Mouse (Mus musculus) lung, postnatal 4 days (tissue): ENCODE results near the gene Tradd.

Source experiments
- DNase-seq, 2 experiments: peaks; one replicate each; pipeline ENCODE4 v3.0.0; 2021

Gene Tradd

DNA sequence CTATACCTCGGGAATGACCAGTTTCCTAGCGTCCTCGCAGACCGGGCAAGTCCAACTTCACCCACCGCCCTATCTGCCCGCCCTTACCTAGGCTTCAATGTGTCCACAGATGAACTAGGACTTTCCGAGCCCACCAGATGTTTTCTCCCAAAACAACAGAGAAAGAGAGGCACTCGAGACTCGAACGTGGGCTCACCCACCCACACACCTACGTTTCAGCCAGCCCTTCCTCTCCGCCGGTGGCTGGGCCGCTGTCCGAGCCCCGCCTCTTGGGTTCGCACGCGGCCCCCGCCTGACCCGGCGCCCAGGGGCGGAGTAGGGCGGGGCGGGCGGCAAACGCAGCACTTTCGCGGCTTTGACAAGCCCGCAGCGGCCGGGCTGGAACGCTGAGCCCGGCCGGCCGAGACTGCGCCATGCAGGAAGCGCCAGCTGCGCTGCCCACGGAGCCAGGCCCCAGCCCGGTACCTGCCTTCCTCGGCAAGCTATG is 5.1 kb upstream of the Tradd start, which contains the start of gene Hsf4:
Gene Hsf4 (plus strand): TSS at position 341 of the 487 bp plus-strand sequence.
- DNase-seq: peak; percentile 77 to 88

DNA sequence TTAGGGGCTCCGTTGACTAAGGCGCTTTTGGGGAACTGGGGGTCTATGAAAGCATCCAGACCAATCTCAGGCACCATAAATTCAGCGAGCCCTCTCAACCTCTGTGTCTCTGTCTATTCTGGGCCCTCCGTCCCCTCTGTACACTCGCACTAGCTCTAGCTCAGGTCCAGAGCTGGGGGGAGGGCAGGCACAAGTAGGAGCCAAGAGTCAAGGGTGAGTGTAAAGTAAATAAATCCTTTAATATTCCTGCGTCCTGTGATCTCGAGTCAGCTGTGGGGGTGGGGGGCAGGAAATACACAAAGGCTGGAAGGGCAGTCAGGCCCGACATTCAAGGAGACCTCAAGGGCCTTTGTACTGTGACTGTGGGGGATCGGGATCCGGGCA is 4.7 kb upstream of the Tradd start:
- DNase-seq: peak; percentile 57 to 80

DNA sequence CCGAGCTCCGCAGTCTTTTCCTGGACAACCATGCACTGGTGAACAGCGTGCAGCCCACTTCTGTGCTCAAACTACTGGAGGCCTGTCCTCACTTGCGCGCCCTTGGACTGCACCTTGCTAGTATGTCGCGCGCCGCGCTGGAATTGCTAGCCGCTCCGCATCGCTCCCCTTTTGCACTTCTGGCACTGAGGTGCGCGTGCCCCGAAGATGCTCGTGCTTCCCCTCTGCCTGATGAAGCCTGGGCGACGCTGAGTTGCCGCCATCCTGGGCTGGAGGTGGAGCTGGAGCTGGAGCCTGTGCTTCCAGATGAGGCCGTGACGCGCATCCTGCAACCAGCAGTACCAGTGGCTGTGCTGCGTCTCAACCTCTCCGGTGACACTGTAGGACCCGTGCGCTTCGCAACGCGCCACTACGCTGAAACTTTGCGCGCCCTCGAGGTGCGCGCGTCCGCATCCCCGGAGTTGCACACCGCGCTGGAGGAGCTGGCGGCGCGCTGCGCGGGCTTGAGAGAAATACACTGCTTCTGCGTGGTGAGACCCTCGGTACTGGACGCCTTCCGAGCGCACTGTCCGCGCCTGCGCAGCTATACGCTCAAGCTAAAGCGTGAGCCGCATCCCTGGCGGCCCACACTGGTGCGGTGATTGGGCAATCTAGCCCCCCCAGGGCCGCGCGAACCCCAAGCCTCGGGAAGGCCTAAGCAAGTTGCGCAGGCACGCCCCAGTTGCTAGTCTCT is 4.1 kb upstream of the Tradd start:
- peak; percentile 56 to 76 for DNase-seq

DNA sequence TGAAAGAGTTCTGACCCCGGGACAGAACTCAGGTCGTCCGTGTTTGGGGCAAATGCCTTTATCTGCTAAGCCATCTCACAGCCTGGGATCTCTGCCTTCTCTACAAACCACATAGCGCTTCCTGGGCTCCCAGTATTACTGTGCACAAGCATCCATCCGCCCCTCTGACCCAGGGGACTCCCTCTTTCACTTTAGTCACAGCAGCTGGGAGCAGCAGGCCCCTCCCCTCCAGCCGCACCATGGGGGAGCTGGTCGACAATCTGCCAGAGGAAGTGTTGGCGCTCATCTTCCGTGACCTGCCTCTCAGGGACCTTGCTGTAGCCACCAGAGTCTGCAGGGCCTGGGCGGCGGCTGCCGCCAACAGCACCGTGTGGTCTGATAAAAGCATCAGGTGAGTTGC is 2.4 kb upstream of the Tradd start:
- peak in 1 of 2 experiments; percentile 39 for DNase-seq

DNA sequence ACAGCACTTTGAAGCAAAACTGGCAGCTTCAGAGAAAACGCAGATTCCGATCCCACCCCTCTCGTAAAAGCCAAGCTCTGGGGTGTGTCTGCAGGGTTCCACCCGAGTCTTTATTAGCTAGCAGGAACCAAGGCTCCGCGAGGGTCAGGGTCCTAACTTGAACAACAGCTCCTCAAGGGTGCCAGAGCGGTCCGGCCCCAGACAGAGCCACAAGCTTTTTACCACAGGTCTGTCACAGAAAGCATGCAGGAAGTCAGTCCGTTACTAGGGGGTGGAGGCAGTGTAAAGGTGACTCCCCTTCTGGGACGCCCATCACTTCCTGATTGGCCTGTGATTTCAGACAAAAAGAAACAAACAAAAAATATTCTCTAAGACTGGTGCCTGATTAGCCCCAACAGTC is 719 bp upstream of the Tradd start:
- DNase-seq: peak; percentile 44 to 50

DNA sequence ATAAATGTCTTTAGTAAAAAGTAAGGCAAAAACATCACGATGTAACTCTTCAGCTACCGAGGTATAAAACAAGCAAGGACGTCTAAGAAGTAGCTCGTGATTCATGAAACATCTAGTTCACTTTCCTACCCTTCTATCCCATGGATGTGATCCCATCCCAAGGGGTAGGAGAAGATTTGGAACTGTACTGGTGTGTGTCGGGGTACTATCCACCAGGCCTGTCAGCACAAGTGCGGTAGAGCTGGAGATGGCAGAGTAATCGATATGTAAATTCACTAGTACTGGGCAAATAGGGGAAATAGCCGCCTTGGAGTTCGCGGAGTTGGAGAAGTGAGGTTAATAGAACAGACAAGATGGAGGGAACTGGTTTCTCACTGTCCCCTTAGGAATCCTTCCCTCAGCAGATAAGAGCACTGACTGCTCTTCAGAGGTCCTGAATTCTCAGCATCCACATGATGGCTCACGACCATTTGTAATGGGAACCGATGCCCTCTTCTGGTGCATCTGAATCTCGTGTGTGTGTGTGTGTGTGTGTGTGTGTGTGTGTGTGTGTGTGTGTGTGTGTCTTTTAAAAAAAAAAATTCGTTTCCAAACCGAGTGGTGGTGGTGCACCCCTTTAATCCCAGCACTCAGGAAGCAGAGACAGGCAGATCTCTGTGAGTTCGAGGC is 1.0 kb downstream of the Tradd start:
- DNase-seq: no peak

DNA sequence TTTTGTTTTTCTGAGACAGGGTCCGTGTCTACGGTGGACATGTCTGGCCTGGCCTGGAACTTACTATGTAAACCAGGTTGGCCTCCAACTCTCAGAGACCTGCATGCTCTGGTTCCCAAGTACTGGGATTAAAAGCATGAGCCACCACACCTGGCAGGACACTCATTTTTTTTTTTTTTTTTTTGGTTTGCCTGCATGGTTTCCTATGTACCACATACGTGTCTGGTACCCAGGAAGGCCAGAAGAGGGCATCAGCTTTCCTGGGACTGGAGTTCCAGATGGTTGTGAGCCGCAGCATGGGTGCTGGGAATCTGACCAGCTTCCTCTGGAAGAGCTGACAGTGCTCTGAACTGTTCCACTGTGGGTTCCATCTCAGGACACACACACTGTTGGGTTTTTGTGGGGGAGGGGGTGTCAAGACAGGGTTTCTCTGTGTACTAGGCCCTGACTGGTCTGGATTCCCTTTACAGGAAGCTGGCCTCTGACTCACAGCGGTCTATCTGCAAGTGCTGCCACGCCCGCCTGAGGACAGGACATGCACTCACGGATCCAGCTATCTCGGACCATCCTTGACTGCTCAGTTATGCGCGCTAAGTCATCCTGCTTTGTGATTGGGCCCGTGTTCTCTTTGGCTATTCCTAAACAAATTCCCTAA is 3.0 kb downstream of the Tradd start:
- no peak for DNase-seq

DNA sequence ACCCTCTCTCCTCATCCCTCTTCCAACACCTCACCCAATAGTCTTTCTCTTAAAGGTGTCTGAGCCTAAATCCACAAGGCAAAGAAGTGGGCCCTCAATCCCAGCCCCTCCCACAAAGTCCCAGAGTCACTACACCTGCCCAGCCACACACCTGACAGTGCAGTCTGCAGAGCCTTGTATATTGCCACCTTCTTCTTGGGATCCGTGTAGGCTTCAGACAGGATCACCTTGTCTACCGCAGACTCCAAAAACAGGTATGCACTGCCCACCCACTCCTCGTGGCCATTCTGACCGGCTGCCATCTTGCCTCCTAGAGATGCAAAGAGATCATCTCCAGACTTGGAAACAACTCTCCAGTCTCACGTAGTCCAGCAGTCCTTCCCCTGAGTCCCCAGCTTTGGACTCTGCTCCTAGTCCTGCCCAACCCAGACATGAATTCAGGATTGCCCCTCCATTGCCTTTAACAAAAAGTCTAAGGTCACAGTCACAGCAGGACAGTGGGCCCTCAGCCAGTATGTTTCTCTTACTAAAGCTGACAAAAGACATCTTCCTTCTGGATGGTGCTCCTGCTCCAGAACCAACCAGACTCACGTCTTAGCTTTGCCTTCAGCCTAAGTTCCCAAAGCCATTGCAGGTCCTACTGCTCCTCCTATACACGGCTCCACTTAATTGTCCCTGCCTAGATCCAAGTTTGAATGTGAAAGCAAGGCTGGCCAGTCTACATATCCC is 3.9 kb downstream of the Tradd start:
- peak in 1 of 2 experiments; percentile 61 for DNase-seq

DNA sequence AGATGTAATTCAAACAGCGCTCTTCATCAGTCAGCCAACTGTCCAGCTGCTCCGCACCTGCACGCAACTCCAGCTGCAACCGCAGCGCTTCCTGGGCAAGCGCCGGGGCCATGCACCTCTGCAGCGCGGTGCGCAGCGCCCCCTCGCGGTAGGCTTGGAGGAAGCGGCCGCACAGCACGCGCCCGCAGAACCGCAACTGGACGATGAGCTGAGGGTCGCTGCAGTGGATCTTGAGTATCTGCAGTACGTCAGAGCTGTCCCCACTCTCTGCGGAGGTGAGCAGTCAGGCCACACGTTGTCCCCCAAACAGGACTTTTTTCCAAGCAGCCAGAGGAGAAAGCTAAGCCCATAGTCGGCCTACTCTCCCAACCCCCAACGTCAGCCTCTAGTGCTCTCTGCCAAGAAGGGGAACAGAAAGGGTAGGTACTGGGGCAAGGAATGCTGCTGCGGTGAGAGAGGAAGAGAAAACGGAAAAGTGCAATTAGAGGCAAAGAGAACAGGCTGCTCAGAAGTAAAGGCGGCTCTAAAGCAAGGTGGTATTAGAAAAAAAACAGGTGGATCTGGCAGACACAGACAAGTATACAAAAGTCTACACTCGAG is 4.6 kb downstream of the Tradd start:
- DNase-seq: peak; percentile 86 to 87

DNA sequence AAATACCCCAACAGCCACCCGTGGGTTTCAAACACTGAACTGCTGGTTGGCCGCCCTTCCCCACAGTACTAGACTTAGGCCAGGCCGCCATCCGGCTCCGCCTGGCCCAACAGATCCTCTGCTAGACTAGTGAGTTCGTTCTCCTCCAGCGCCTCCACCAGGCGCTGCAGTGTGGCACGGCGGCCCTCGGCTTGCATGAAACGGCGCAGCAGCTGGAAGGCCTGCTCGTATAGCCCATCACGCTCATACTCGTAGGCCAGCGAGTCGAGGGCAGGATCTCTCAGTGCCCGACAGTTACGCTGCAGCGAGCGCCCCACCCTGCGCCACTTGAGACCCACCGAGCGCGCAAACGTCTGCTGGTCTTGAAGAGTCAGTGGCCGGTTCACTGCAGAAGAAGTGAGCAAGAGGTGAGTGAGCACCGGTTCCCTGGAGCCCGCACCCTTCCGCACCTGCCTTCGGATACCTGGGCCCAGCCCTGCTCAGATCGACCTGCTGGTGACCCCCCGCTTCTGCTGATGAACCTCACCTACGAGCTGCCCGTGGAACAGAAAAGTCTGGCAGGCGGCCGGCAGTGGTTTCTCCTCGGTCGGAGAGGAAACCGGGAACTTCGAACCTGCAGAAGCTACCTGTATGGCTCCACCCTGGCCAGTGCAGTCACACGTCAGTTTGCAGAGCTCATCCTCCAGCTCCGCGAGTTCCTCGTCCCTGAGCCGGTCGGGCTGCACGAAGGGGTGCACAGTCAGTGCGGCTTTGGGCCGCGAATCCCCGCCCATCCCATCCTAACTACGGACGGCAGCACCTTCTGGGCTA is 5.3 kb downstream of the Tradd start:
- peak; percentile 53 to 73 for DNase-seq

DNA sequence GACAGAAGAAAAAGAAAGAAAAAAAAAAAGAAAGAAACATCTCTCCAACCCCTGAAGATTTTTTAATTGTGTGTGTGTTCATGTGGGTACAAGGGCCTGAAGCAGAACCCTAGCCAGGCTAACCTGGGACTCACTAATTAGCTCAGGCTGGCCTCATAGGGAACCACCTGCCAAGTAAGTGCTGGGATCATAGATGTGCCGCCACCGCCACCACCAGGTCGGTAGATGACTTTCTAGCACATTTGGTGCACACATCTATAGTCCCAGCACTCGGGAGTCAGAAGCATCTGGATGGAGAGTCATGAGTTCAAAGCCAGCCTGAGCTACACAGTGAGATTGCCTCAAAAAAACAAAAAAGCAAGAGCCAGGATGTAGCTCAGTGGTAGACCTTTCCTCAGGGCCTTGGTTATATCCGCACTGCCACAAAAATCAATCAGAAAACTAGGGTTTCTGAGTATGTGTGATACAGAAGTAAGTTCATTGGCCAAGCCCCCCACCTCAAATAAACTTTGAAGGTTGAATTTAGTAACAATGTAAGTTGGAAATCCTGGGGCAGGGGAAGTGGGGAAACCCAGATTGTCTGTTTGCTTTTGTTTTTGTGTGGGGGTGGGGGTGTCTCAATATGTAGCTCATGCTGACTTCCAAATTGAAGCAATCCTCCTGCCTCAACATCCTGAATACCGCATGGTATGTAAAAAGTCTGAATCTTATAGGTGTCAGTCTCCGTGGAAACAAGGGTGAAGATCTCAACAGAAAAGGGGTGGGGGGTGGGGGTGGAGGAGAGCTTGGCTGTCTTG is 6.9 kb downstream of the Tradd start:
- no peak for DNase-seq

DNA sequence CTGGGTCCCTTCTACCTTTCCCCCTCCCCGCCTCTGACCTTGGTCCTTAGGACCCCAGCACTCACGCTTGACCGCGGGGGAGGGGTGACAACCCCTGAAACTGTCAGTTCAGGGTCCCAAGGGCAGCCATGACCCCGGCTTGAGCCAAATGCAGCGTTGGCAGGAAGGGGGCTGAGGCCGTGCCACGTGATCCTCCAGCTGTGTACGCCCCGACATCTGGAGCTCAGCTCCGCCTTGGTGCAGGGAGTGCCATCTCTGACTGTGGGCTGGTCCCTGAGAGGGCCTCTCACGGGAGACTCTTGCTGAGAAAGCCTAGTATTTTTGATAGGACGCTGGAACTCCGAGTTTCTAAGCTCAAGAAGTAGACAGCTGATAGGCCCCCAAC is 9.5 kb downstream of the Tradd start, which contains the start of gene B3gnt9:
Gene B3gnt9 (minus strand): TSS at position 188 of the 385 bp plus-strand sequence.
- peak; percentile 75 to 91 for DNase-seq

DNA sequence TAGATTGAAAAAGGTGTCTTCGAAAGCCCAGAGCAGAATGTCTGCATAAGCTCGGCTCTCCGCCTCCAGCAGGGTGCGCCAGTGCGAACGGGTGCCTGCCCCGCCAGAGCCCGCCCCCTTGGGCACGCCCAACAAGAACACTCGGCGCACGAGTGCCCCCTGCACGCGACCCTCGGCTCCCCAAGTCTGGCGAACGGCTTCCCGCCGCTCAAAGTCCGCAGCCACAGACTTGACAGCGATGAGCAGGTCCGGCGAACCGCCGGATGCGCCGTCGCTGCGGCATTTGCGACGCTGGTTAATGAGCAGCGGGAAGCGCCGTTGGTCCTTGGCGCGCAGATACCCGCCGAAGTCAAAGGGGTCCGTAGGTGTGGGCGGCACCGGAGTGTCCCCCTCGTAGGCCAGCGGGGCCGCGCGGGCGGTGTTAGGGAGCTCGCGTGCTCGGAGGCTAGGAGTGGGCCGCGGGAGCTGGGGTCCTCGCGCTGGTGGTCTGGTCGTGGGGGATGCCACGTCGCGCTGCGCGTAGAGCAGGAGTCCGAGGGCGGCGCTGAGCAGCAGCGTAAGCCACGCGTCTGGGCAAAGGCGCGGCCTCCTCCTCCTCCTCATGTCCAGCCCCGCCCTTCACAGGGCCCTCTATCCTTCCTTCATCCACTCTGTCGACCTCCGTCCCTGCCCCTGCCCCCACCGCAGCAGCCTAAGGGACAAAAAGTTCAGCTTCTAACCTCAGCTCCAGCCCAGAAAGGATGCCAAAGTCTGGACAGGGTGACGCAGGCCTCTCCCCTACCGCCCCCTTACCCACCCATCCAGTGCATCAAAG is 10.1 kb downstream of the Tradd start:
- DNase-seq: peak; percentile 92 to 93

DNA sequence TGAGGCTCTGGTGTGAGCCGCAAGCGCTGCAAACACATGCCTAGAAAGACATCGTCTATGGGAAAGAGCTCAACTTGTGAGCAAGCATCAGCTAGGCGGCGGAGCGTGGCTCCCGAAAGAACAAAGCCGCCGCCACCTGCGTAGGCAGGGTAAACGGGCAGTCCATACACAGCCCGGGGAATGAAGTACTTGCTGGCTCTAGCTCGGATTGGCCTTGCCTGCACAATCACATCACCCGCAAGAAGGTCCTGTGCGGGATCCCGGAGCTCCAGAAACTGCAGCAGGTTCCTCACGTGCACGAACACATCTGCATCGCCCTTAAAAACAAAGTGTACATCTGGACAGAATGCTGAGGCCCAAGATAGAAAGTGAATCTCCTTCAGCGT is 10.7 kb downstream of the Tradd start:
- no peak for DNase-seq

DNA sequence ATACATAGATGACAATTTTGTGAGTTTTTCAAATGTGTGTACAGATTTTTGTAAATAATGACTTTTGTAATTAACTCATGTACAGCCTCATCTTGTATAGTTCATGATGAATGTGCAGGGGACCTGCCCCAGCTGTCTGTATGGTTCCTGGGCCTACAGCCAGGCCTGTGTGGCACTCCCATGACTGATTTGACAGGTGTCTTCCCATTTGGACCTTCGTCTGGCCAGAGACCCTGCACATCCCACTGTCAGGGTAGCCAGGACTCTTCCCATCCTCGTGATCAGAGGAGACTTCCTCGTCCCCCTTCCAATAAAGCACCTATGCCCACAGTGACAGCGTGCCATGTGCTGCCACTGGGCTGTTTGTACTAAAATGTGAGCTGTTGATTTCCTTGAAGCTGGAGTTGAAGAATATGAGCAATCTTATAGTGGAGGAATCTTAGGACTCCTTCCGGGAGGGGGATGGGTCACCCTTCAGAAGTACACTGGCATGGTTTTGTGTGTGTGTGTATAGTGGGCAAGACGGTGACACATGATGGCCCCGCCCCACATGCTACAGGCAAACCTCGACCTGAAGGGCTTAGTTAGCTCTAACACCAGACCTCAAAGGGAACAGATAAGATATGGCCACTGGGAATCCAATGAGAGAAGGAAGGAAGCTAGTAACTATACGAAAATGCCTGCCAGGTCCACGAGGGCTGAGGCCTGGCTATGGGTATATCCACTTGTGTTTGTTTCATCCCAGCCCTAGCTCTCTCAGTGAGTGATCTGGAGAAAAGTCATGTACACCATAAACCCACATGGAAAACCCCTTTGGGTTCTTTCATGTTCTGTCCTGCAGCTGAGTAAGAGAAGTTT is 11.5 kb downstream of the Tradd start:
- no peak for DNase-seq

DNA sequence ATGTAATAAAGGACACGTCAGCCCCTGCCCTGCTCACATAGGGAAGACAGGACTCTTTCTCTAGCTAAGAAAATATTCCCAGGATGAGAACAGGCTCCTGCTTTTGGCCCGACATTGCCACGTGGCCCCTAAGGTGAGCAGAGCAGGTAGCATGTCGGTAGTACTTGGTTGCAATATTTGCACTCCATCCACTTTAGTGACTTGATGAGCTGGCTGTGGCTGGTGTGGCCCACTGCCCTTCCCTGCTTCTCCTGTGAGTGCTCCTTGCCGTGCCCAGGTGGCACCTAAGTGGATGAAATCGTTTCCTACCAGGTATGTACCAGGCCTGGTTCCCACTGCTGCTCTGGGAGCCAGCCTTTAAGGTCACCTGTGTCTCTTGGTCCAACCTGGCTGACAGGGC is 12.5 kb downstream of the Tradd start:
- DNase-seq: peak in 1 of 2 experiments; percentile 55

DNA sequence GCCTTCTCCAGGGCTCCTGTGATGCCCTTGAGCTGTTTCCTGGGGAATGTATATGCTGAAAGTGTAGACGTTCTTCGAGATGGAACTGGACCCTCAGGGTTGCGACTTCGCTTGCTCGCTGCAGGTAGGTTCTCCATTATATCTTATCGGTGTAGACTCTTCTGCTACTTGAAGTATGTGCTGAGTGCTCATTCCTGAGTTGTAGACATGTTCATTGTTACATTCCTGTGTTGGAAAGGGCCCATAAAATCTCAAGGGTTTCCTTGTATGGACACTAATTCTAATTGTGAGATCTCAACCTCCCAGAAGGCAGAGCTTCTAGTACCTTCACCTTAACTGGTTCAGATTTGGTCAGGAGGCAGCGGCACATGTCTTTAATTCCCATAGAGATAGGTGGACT is 23.4 kb downstream of the Tradd start:
- DNase-seq: no peak

DNA sequence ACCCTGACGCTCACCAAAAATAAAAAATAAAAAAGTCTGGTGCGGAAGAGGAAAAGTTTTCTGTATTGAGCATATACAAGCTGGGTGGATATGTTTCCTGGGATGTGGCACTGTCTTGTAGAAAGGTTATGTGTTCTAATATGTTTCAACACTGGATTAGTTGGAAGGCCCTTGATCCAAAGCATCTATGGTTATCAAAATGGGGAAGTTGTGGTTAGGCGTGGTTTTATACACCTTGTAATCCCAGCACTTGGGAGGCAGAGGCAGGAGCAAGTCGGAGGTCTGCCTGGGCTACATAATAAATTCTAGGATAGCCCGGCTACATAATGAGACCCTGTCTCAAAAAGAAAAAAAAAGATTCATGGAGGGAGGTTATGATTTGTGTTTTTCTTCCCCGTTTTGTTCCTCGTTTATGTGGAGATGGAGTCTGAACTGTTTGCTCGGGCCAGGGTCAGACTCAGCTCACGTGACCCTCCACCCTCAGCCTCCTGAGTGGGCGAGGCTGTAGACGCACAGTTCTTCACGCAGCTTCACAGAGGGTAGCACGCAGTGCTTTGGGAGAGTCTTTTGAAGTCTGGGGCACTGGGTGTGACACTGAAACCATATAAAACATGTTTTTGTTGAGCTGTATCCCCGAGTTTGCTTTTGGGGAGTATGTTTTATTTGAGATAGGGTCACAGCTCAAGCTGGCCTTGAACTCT is 26.8 kb downstream of the Tradd start:
- DNase-seq: no peak
